Mouse (Mus musculus): ENCODE results near the gene Tax1bp3.
A peak's percentile ranks its signal among the peaks of the same experiment; 100 is the strongest.

Tax1bp3 gene

DNA sequence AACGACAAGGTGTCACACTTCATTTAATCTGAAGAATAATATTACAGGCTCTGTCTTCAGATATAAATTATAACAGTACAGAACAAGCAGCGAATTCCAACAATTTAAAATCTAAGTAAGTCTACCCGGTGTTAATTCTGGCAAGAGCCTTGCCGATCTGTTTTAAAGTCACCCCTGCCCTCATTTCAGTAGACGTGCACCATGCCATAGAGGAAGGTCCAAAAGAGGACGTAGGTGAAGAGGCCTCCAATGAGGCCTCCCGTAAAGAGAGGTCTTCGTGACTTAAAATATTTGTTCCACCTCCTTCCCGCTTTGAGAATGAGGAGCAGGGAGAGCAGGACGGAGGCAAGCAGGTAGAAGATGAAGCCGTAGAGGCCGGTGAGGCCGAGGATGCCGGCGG, 697 bp upstream of the Tax1bp3 start:
- no peak for DNase-seq

DNA sequence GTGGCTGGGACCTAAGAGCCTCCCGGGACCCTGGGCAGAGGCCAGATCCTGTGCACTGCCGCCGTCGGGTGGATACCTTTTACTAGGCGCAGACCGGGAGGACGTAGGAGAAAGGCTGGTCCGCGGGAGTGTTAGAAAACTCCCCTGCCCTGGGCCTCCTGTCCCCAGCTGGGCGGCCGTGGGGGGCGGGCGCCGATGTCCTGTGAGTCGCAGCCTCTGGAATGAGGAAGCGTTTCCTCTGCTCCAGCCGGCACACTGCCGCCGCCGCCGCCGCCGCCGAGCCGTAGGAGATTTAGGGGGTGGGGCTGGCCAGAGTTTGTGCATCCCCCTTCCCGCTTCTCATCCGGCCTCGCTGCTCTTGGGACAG, 609 bp downstream of the Tax1bp3 start:
- peak; percentile 94 for DNase-seq

- DNase-seq, result peak; percentile 35
Observed at GRCm38 (mm10) chr11:73177895-73178294, 1.0 kb downstream of the Tax1bp3 start.

DNA sequence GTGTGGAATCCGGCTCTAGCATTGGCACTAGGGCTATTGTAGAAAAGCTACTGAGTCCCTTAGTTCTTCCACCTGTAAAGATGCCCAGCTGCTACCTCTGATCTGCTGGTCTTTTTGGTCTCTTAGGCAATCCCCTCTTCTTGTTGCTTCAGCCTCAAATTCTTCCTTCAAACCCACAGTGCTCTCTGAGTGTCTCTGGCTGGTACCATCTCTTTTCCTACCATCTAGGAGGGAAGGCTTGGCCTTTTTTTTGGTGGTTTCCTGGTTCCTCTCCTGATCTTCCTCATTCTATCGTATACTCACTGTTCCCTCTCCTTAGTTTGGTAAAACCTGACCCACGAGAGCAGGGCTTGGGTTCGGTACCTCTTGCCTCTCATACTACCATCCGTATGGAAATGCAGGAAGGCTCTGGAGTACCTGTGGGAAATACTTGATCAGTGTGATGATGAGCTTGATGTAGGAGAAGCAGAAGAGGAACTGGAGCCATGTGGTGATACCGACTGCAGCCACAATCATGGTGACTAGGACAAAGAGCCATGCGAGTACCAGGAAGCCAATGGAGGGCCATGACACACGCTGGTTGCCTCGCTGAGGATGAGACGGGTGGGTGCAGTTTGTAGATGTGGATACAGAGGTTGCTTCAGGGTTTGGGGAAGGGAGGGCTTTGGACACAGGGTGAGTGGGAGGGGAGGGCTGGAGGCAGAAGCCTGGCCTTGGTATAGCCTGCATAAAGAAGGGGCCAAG, 9.2 kb downstream of the Tax1bp3 start:
- no peak for DNase-seq

- no peak for DNase-seq
Observed at GRCm38 (mm10) chr11:73187231-73187630, 10.3 kb downstream of the Tax1bp3 start.

DNA sequence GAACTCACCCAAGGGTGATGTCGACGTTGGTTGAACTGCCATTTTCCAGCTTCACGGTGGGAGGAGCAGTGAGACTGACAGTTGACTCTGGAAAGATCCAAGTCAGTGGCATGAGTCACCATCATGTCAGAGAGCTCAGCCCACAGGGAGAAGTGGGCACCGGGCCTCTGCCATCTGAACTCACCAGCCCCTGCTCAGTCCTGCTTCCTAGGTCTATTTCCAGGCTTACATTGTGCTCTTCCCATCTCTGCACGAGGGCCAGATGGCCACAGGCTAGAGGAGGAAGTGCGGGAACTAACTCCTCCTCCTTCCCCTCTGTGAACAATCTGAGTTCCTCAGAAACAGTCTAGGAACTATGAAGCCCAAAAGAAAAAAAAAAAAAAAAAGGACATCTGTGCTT, 16.2 kb downstream of the Tax1bp3 start:
- no peak for DNase-seq

DNA sequence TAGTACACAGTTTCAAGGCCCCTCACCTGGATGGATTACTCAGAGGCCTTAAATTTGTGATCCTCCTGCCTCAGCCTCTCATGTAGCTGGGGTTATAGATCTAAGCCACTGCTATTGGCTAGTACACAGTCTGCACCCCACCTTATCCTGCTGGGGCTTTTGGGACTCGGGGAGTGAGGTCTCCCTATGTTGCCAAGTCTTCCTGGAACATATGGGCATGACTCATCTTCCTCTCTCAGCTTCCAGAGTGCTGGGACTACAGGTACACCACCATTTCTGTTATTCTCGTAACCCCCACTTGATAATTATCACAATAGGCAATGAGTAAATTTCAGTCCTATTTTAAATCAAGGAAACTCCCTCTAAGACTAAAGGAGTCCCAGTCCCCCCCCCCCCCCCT, 17.6 kb downstream of the Tax1bp3 start:
- DNase-seq, result no peak

GRCm38 (mm10) chr11:73198190-73198589, 21.3 kb downstream of the Tax1bp3 start:
- DNase-seq, result no peak

GRCm38 (mm10) chr11:73198603-73199229, 21.8 kb downstream of the Tax1bp3 start, which contains the start of gene Ctns:
Gene Ctns (minus strand): TSS chr11:73199042.
- peak; percentile 87 for DNase-seq

GRCm38 (mm10) chr11:73199230-73199712, 22.4 kb downstream of the Tax1bp3 start, which contains the start of gene Shpk:
Gene Shpk (plus strand): TSS chr11:73199460.
- peak; percentile 96 for DNase-seq

- DNase-seq, result peak; percentile 27
Observed at GRCm38 (mm10) chr11:73199879-73200278, 23.0 kb downstream of the Tax1bp3 start.

- DNase-seq, result no peak
Observed at GRCm38 (mm10) chr11:73201021-73201420, 24.1 kb downstream of the Tax1bp3 start.

- no peak for DNase-seq
Observed at GRCm38 (mm10) chr11:73201597-73201996, 24.7 kb downstream of the Tax1bp3 start.

DNA sequence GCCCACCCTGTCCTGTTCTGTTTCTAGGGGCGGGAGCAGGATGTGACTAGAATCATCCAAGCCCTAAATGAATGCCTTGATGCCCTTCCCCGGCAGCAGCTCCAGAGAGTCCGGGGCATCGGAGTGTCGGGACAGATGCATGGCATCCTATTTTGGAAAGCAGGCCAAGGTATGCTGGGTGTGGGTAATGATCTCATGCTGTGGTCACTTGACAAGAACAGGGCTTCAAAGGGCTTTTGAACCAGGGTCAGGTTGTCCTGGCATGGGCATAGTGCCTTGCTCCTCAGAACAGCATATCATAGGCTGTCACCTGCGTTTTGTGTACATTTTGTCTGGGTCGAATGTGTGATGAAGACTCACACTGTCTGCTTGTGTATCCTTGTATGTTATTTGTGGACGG, 27.0 kb downstream of the Tax1bp3 start:
- DNase-seq, result no peak

GRCm38 (mm10) chr11:73205194-73205593, 28.3 kb downstream of the Tax1bp3 start:
- DNase-seq, result no peak

DNA sequence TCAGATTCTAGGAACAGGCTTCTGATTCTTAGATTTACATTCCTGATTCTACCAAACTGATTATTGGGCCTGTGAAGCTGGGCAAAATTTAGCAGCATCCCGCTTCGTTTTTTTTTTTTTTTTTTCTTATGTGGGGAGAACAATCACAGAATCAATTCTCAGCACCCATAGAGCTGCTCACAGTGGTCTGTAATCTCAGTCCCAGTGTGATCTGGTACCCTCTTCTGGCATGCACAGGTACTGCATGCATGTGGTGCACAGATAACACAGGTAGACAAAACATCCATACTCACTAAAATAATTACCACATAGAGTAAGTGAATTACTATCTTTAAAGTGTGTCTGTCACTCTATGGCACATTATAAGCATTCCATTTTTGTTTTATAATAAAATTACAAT, 30.7 kb downstream of the Tax1bp3 start:
- DNase-seq, result no peak

GRCm38 (mm10) chr11:73213956-73214355, 37.1 kb downstream of the Tax1bp3 start:
- DNase-seq, result no peak

- DNase-seq, result no peak
Observed at GRCm38 (mm10) chr11:73219671-73220070, 42.8 kb downstream of the Tax1bp3 start.

DNA sequence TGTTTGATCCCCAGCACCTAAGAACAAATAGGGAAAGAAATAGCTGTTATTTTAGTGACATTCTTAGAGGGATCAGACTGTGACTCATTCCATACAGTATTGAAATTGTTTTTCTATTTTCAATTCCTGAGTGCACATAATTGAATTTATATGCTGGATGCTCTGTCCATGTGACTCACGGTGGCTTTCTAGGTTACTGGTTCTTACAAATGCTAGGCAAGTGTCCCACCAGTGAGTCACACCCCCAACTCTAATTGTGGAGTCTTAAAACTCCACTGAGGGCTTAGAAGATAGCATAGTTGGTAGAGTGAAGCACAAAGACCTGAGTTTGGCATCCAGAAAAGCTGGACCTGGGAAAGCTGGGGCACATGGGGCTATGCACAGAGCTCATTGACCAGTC, 43.8 kb downstream of the Tax1bp3 start:
- DNase-seq, result no peak

DNA sequence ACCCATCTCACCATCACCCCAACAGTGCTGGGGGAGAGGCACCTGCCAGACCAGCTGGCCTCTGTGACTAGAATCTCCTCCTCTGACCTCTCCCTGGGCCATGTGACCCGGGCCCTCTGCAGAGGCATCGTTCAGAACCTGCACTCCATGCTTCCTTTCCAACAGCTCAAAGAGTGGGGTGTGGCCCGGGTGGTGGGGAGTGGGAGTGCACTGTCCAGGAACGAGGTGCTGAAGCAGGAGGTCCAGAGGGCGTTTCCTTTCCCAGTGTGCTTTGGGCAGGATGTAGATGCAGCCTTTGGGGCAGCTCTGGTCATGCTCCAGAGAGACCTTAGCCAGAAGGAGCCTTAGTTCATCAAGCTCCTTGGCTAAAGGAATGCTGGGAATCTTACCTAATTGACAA, 46.0 kb downstream of the Tax1bp3 start:
- no peak for DNase-seq

DNA sequence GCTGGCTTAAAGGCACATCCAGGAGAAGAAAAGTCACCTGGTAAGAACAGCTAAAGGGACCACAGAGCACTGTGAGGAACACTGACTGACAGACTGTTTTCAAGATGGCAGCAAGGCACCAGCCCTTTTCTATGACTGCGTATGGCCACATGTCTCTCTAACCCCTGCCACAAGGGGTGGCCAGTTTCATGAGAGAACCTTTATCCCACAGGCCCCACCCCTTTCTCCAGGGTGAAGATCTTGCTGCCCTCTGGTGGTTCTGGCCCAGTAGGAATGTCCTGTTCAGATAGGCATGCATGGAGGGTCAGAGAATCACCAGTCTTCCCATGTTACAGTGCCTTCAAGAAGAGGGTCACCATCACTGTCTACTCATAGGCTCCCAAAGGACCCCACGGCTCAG, 47.1 kb downstream of the Tax1bp3 start:
- peak; percentile 45 for DNase-seq

GRCm38 (mm10) chr11:73225856-73226255, 49.0 kb downstream of the Tax1bp3 start:
- DNase-seq, result no peak

DNA sequence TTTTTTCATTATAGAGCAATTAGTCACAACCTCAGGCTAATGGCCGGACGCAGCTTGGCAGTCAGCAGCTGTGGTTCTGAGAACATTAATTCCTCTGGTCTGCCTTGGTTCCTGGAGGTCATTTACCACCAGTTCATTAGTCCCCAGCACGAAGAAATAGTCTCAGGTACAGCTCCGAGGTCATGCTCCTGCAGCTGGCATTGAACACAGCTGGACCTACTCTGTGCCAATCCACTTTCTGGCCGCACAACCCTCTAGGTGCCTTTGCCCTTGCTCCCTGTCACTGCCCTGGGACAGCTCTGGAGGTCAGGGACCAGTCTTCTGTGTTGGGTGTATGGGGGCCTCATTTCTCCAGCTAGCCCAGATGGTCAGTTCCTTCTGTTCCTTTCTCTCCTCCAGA, 52.0 kb downstream of the Tax1bp3 start:
- no peak for DNase-seq

GRCm38 (mm10) chr11:73230081-73230480, 53.2 kb downstream of the Tax1bp3 start:
- no peak for DNase-seq

Data from kidney, postnatal 10 days (tissue).